18 mouse cellular contexts compared by ENCODE assay signal in genomic region chr16:49924941-49925340, GRCm38 (mm10).
DNase-seq lines count a peak whose midpoint lies in the region; ATAC-seq and TF ChIP-seq lines count a peak whose summit lies in the region.
"Had no signal": no experiment of that assay in that cellular context is flagged by ENCODE, and none has a peak within 500 bp of the region (broad histone marks: within the 10 kb centered on the region; RNA-seq: fewer than 3 reads in every experiment).

No protein-coding gene starts in this region.

- no peak overlapping the region for H3K9ac ChIP-seq in hindbrain, postnatal 0 days (replicated peaks; ENCODE audit: low read length)
- H3K9ac ChIP-seq in hindbrain, embryonic 12.5 days = no peak overlapping the region
- H3K9ac ChIP-seq in midbrain, postnatal 0 days (replicated peaks; ENCODE audit: low read length, poor library complexity, severe bottlenecking) = no peak overlapping the region
- no peak overlapping the region for H3K9ac ChIP-seq in midbrain, embryonic 11.5 days (ENCODE audit: low read length)
- no peak overlapping the region for H3K9ac ChIP-seq in neural tube, embryonic 15.5 days (replicated peaks)
- H3K9ac ChIP-seq: embryonic facial prominence, embryonic 12.5 days; forebrain, embryonic 13.5 days; hindbrain, embryonic 15.5 days had no signal

- H3K27me3 ChIP-seq in hindbrain, postnatal 0 days (ENCODE audit: insufficient read depth, low read length) = no peaks in the 10 kb centered on the region
- H3K27me3 ChIP-seq in hindbrain, embryonic 12.5 days = no peaks in the 10 kb centered on the region
- no peaks in the 10 kb centered on the region for H3K27me3 ChIP-seq in midbrain, postnatal 0 days (ENCODE audit: insufficient read depth, low read length)
- H3K27me3 ChIP-seq in midbrain, embryonic 11.5 days (ENCODE audit: control insufficient read depth, insufficient read depth, low read length) = no peaks in the 10 kb centered on the region
- no peaks in the 10 kb centered on the region for H3K27me3 ChIP-seq in neural tube, embryonic 15.5 days (replicated peaks)
- H3K27me3 ChIP-seq: embryonic facial prominence, embryonic 12.5 days; forebrain, embryonic 13.5 days; hindbrain, embryonic 15.5 days; Patski had no signal

- no peak for TF ChIP-seq CTCF in hindbrain, postnatal 0 days (IDR thresholded peaks at IDR 0.05; ENCODE audit: low read depth)
- TF ChIP-seq CTCF in midbrain, postnatal 0 days (IDR thresholded peaks at IDR 0.05) = no peak

- no peaks in the 10 kb centered on the region for H3K36me3 ChIP-seq in hindbrain, postnatal 0 days (ENCODE audit: insufficient read depth, low read length)
- no peaks in the 10 kb centered on the region for H3K36me3 ChIP-seq in hindbrain, embryonic 12.5 days
- no peaks in the 10 kb centered on the region for H3K36me3 ChIP-seq in midbrain, postnatal 0 days (ENCODE audit: insufficient read depth, low read length)
- H3K36me3 ChIP-seq in midbrain, embryonic 11.5 days (ENCODE audit: control insufficient read depth, insufficient read depth, low read length) = no peaks in the 10 kb centered on the region
- no peaks in the 10 kb centered on the region for H3K36me3 ChIP-seq in neural tube, embryonic 15.5 days
- H3K36me3 ChIP-seq: embryonic facial prominence, embryonic 12.5 days; heart, embryonic 10.5 days; hindbrain, embryonic 15.5 days had no signal

- DNase-seq in cerebellum, postnatal 14 days = peak; percentile 46 to 54
- DNase-seq in cerebellum, adult 18-20 months = no peak
- DNase-seq in hindbrain, postnatal 0 days (ENCODE audit: low spot score) = peak; percentile 29
- peak; percentile 23 for DNase-seq in midbrain, postnatal 0 days (ENCODE audit: low spot score)
- DNase-seq in midbrain, embryonic 11.5 days (ENCODE audit: low spot score, missing footprints) = no peak
- DNase-seq: adrenal gland, postnatal 14 days; cerebellum, adult 11-12 months; gastrocnemius, postnatal 10 days; heart, adult 18-20 months; heart, postnatal 10 days had no signal

- no peak overlapping the region for H3K27ac ChIP-seq in hindbrain, postnatal 0 days
- no peak overlapping the region for H3K27ac ChIP-seq in hindbrain, embryonic 12.5 days
- H3K27ac ChIP-seq in midbrain, postnatal 0 days (ENCODE audit: low read depth, low read length) = no peak overlapping the region
- H3K27ac ChIP-seq in midbrain, embryonic 11.5 days (ENCODE audit: low read depth, low read length) = no peak overlapping the region
- no peak overlapping the region for H3K27ac ChIP-seq in neural tube, embryonic 15.5 days (replicated peaks)
- H3K27ac ChIP-seq: embryonic facial prominence, embryonic 12.5 days; forebrain, embryonic 13.5 days; heart, embryonic 10.5 days; hindbrain, embryonic 15.5 days had no signal

- peak; percentile 49; the same call in 1 of the 2 replicates for ATAC-seq in hindbrain, postnatal 0 days
- ATAC-seq in hindbrain, embryonic 12.5 days (ENCODE audit: low FRiP score) = no peak
- no peak for ATAC-seq in midbrain, postnatal 0 days (ENCODE audit: low FRiP score)
- ATAC-seq in midbrain, embryonic 11.5 days (ENCODE audit: low FRiP score) = no peak
- ATAC-seq in neural tube, embryonic 15.5 days (ENCODE audit: low FRiP score) = no peak
- ATAC-seq: activated CD4-positive, CD25-positive, alpha-beta regulatory T cell, adult 4 months; forebrain, embryonic 13.5 days; Patski had no signal

- H3K9me3 ChIP-seq in hindbrain, postnatal 0 days (ENCODE audit: low read length) = no peaks in the 10 kb centered on the region
- no peaks in the 10 kb centered on the region for H3K9me3 ChIP-seq in hindbrain, embryonic 12.5 days (replicated peaks)
- H3K9me3 ChIP-seq in midbrain, postnatal 0 days (ENCODE audit: low read length) = no peaks in the 10 kb centered on the region
- H3K9me3 ChIP-seq in midbrain, embryonic 11.5 days (ENCODE audit: control insufficient read depth, low read length) = no peaks in the 10 kb centered on the region
- no peaks in the 10 kb centered on the region for H3K9me3 ChIP-seq in neural tube, embryonic 15.5 days (replicated peaks)
- H3K9me3 ChIP-seq: embryonic facial prominence, embryonic 12.5 days; forebrain, embryonic 13.5 days; heart, embryonic 10.5 days; hindbrain, embryonic 15.5 days had no signal

- 45% methylated on average over 1 of the region's 1 CpGs for WGBS in hindbrain, postnatal 0 days
- 64% methylated on average over 1 of the region's 1 CpGs for WGBS in hindbrain, embryonic 12.5 days
- 84% methylated on average over 1 of the region's 1 CpGs for WGBS in midbrain, postnatal 0 days
- WGBS in midbrain, embryonic 11.5 days = 82% methylated on average over 1 of the region's 1 CpGs
- 74% methylated on average over 1 of the region's 1 CpGs for WGBS in neural tube, embryonic 15.5 days

- no peaks in the 10 kb centered on the region for H3K4me1 ChIP-seq in hindbrain, postnatal 0 days (ENCODE audit: insufficient read depth, low read length)
- 0 out of 2 replicates have a peak, but pooled peaks cover 5% of the 10 kb centered on the region for H3K4me1 ChIP-seq in hindbrain, embryonic 12.5 days
- no peaks in the 10 kb centered on the region for H3K4me1 ChIP-seq in midbrain, postnatal 0 days (ENCODE audit: insufficient read depth, low read length)
- H3K4me1 ChIP-seq in midbrain, embryonic 11.5 days (ENCODE audit: control insufficient read depth, insufficient read depth, low read length) = no peaks in the 10 kb centered on the region
- peaks cover 6% of the 10 kb centered on the region for H3K4me1 ChIP-seq in neural tube, embryonic 15.5 days
- H3K4me1 ChIP-seq: embryonic facial prominence, embryonic 12.5 days; forebrain, embryonic 13.5 days; hindbrain, embryonic 15.5 days had no signal

- no peak overlapping the region for H3K4me2 ChIP-seq in hindbrain, postnatal 0 days (ENCODE audit: low read depth, low read length)
- H3K4me2 ChIP-seq in hindbrain, embryonic 12.5 days (replicated peaks) = no peak overlapping the region
- H3K4me2 ChIP-seq in midbrain, postnatal 0 days (ENCODE audit: low read depth, low read length, poor library complexity, severe bottlenecking) = no peak overlapping the region
- no peak overlapping the region for H3K4me2 ChIP-seq in midbrain, embryonic 11.5 days
- H3K4me2 ChIP-seq in neural tube, embryonic 15.5 days = no peak overlapping the region
- H3K4me2 ChIP-seq: embryonic facial prominence, embryonic 12.5 days; forebrain, embryonic 13.5 days; hindbrain, embryonic 15.5 days had no signal

- H3K4me3 ChIP-seq in hindbrain, postnatal 0 days (ENCODE audit: low read length) = no peak overlapping the region
- H3K4me3 ChIP-seq in hindbrain, embryonic 12.5 days = no peak overlapping the region
- no peak overlapping the region for H3K4me3 ChIP-seq in midbrain, postnatal 0 days (ENCODE audit: low read depth, low read length)
- no peak overlapping the region for H3K4me3 ChIP-seq in midbrain, embryonic 11.5 days (ENCODE audit: low read depth, low read length)
- H3K4me3 ChIP-seq in neural tube, embryonic 15.5 days (replicated peaks) = no peak overlapping the region
- H3K4me3 ChIP-seq: embryonic facial prominence, embryonic 12.5 days; forebrain, embryonic 13.5 days; heart, embryonic 10.5 days; hindbrain, embryonic 15.5 days had no signal

Comparison
In these comparisons a context has a peak if more than half of its experiments do, and no peak if none do; other contexts are left out.
1. DNase-seq: peak in cerebellum, postnatal 14 days (2 of 2), hindbrain, postnatal 0 days (single experiment) and midbrain, postnatal 0 days (single experiment); none in cerebellum, adult 18-20 months (0 of 2) and midbrain, embryonic 11.5 days (single experiment).